Mouse (Mus musculus): ENCODE data around the gene Sumf1.
A peak's percentile ranks its signal among the peaks of the same experiment; 100 is the strongest.

Gene Sumf1

DNA sequence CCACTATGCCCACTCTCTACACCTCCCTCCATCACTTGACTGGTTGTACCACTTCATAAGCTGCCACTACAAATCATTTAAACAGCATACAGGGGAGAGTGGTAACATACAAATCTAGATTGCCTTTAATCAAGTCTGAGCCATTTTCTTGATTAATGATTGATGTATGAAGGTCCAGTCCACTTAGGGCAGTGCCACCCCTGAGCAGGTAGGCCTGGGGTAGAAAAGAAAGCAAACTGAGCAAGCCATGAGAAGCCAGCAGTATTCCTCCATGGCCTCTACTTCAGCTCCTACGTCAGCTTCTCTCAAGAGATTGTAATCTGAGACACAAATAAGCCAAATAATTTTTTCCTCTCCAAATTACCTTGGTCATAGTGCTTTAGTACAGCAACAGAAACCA, 94.1 kb downstream of the Sumf1 start:
- DNase-seq (ENCODE audit: low spot score in 2 of 2): no peak

DNA sequence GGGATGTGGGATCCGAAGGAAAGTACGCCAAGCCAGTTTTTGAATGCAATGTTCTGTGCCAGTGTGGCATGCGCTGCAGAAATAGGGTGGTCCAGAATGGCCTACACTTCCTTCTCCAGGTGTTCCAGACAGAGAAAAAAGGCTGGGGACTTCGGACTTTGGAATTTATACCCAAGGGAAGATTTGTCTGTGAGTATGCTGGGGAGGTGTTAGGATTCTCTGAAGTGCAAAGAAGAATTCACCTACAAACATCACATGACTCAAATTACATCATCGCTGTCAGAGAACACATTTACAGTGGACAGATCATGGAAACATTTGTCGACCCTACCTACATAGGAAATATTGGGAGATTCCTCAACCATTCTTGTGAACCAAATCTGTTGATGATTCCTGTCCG, 109.5 kb downstream of the Sumf1 start:
- no peak for DNase-seq (ENCODE audit: low spot score in 2 of 2)

DNA sequence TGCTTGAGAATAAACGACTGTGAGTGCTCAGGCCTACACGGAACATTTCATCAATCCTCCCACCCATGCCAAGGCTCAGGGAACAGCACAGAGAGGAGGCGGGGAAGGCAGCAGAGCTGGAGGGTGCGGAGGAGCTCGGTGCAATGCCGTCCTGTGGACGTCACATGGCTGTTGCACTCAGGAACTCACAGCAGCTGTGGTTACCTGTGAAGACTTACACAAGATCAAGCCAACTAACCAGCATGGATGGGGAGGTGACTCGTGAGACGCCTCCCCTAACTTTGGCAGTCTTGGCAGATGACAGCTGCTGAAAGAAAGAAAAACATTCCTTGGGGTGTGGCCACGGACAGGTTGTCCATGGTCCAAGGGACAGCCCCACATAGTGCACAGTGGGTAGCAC, 110.8 kb downstream of the Sumf1 start:
- no peak for DNase-seq (ENCODE audit: low spot score in 2 of 2)

DNA sequence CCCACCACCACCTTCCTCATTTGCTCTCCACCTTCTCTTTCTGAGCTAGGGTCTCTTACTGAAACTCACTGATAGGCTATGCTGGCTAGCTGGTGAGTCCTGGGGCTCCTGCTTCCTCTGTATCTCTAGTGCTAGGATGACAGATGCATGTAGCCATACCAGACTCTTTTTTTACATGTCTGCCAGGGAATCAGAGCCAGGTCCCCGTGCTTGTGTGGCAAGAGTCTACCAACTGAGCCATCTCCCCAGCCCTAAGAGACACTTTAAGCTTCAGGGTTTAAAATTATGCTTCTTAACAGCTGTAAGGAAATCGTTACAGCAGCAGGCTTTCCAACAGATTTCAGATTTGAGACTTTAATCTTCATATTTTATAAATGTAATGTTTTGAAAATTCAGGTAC, 111.5 kb downstream of the Sumf1 start:
- no peak for DNase-seq (ENCODE audit: low spot score in 2 of 2)

DNA sequence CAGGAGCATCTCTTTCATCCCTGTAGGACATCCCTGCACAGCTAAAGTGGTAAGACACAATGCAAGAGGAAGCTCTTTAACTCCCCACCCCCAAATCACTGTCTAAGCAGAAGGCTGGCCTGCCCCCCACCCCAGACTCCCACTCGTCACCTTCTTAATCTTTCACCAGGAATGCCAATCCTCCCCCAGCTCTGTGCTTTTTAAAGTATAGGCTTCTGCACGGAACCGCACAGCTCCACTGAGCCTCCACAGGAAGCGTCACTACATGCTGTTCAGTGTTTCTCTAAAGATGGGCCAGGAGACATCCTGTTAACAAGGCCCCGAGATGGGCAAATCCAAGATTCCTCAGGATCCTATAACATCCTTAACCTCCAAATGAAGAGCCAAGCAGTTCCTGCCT, 112.3 kb downstream of the Sumf1 start:
- no peak for DNase-seq (ENCODE audit: low spot score in 2 of 2)

DNA sequence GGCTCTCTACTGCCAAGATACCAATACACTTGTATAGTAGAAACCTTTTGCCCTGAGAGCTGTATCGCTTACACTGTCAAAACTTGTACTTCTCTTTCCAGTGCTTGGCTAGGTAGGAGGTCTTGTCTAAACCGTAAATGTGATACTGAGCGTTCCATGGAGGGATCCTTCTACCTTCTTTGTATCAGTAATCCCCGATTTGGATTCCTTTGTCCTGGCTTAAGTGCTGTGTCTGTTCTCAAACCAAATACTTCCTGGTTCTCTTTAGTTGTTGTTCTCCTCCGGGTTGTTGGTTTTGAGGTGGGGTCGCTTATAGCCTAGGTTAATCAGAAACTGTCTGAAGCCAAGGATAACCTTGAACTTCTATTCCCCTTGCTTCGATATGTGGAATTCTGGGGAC, 114.4 kb downstream of the Sumf1 start:
- no peak for DNase-seq (ENCODE audit: low spot score in 2 of 2)

DNA sequence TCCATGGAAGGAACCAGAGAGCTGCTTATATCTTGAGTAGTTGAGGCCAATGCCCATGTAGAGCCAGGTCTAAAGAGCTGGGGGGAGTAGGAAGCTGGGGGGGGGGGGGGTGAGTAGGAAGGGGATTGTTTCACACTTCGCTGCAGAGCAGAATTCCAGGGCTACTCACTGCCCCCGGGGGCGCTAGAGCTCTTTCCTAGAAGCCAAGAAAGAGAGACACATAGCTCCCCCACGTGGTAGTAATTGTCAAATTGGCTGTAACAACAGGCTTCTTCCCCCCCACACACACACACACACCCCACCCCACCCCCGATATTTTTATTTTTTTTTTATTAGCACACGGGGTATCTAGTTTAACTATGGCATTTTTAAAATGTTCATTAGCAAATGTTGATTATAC, 119.8 kb downstream of the Sumf1 start:
- DNase-seq (ENCODE audit: low spot score in 2 of 2): peak; percentile 15 to 37

DNA sequence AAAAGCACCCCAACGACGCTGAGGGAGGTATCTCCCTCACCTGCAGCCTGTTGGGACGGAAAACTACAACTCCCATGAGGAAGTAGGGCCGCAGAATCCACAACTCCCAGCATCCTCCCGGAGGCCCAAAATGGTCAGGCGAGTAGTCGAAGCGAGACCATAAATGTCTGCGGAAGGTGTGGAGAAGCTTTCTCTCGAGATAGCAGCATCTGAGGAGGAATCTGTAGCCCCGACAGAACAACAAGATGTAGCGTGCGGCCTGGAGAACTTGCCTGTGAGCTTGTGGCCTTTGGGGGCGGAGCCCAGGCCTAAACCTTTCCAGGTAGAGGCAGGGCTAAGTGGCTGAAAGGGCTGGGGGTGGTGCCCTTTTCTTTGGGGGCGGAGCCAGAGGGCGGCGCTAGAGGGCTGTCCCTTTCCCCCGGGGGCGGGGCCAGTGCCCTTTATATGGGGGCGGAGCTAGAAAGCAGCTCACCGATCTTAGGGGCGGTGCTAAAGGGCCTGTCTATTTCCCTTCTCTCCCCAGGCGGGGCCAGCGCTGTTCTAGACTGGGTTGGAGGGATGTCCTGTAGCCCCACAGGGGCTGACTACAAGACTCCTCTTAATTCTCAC, 120.4 kb downstream of the Sumf1 start, which contains the start of gene Setmar:
Gene Setmar, plus strand, starts transcription at position 128 of the 609 bp plus-strand sequence.
- DNase-seq (ENCODE audit: low spot score in 2 of 2): peak; percentile 95 to 99

DNA sequence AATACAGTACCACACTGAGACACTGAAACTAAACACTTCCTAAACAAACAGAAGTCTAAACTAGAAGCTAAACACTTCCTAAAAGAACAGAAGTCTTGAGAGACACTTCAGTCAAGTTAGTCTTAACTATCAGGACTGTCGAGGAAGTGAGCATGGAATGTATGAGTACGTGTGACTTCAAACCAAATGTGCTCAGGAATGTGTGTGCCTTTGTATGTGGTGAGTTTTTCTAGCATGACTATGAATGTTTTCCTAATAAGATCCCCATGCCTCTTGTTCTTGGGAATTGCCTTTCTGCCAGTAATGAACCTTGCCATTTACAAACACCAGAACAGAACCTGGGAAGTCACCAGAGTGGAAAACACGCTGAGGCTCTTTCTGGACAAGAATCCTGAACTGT, 124.3 kb downstream of the Sumf1 start:
- no peak for DNase-seq (ENCODE audit: low spot score in 2 of 2)

DNA sequence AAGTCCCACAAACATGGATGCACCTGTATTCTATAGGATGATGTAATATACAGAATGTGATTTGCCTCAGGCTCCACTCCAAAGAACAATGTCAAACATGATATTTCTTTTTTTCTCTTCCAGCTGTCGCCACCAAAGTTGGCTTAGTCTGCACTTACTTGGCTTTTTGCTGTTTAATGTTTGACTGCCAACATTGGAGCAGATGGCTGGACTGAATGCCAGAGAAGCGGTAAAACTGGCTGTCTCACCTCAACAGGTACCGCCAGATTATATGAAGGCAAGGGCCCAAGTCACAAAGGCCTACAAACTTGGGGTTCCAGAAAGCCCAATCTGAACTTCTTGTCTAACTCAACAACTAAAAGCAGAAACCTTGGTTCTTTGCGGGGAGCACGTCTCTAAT, 127.3 kb downstream of the Sumf1 start:
- DNase-seq (ENCODE audit: low spot score in 2 of 2): no peak

DNA sequence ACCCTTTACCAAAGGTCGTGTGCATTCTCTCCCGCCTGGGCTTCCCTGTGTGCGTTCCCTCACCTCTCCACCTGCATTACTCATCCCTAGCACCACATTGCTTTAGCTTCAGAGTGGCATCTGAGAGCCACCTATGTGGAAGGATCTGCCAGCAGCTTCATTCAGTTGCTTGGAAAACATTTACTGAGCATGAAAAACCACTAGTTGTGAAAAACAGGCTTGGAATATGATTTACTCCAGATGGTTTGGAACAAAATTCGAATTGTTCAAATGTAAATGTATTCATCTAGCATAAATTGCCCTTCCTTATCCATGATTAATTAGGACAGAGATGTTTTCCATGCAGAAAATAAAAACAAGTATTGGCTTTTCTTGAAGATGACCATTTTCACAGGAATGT, 128.0 kb downstream of the Sumf1 start:
- DNase-seq (ENCODE audit: low spot score in 2 of 2): no peak
